Mouse (Mus musculus) kidney, adult 9 months (tissue): Measurements from ENCODE around the gene Srf.
"Not testable (repeated sequence)": the region's sequence is repeated elsewhere in the genome, so short reads cannot be mapped to it uniquely, and the experiment has no call there.

ENCODE experiments used
- DNase-seq: peaks from one replicate; pipeline ENCODE4 v3.0.0; 2022

Srf gene

DNA sequence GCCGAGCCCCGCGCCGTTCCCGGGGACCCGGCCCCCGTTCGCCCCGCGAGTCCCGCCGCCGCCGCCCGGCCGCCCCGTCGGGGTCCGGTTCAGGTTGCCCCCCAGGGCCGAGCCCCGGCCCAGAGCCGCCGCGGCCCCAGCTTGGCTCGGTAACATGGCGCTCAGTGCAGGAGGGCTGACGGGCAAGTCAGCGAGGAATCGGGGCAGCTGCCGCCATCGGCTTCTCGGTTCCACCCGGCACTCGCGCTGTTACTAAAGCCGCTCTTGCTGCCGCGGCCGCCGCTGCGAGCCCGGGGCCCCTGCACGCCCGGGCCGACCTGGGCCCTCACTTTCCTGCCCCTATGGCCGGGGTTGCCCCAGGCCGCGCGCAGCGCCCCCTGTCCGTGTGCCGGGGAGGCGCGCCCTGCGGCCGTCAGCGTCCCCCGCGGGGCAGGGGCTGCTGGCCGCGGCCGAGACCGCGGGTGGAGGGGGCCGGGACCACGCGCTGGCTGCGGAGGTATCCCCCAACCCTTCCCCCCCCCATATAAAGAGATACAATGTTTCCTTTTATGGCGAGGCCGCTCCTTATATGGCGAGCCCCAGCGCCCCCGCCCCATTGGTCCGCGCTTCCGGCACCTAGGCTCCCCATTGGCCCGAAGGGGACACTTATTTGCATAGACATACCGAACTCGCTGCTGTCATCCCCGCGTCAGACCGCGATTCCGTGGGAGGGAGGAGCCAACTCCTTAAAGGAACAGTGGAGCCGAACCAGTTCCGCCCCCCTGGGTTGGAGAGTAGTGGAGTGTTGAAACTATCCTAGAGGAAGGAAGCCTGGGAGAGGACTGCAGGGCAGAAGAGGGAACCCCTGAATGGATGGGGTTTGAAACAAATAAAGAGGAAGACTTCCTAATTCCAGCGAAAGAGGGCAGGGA lies at the start of gene Srf:
Srf (minus strand) TSS at position 503 of the 911 bp plus-strand sequence.
- DNase-seq = peak; percentile 99

DNA sequence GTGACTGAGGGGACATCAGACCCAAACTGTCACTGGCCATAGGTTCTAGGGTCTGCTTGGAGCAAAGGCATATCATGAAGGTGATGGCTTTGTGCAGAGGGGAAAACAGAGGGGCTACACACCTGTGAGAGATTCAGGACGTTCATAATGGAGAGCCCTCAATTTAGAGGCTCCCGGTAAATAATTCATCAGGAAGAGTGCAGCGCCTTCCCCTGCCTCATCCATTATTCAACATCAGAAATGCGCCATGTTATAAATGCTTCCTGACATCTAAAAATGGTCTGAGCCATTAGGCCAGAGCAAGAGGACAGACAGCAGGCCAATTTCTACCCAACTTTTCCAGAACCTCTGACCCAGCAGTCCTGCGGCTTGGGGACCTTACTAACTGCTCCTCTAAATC lies 49.2 kb upstream of the Srf start:
- no peak for DNase-seq

DNA sequence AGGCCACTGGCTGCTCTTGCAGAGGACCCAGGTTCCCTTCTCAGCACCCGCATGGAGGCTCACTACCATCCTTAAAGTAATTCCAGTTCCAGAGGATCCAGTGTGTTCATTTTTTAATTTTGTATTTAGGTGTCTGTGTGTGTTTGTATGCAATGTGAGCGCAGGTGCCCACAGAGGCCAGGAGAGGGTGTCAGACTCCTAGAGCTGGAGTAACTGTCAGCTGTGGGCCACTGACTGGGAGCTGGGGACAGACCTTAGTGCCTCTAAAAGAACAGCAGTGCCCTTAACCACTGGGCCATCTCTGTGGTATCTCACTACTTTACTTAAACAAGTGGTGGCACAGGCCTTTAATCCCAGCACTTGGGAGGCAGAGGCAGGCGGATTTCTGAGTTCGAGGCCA lies 47.3 kb upstream of the Srf start:
- DNase-seq = no peak

DNA sequence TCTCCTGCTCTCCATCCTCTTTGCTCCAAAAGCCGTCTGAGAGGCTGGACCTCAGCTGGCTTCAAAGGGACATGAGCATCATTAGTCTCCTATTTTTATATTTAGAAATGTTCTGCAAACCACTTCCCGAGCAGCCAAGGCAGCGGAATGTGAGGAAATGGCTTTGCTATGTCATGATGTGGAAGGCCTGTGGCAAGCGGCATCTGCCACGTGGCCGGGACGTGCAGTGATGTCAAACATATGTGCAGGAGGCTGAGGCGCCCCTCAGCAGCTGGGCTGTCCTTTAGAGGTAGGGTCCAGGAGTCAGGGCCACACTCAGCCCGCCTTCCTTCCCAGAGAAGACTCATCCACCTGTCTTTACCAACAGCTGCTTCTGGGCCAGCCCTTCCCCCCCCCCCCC lies 46.2 kb upstream of the Srf start:
- peak; percentile 36 for DNase-seq

DNA sequence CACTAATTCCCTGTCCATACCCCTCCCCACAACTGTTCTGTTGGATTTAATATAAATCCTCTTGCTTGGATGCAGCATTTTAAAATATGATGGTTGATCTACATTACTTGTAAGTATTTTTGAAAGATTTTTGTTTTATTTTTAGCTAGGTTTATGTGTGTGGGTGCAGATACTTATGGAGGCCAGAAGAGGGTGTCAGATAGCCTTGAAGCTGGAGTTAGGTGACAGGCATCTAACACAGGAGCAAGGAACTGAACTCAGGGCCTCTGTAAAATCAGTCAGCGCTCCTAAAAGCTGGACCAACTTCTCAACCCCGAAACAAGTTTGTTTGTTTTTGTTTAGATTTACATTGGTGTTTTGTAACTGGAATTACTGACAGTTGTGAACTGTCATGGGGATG lies 44.6 kb upstream of the Srf start:
- no peak for DNase-seq

DNA sequence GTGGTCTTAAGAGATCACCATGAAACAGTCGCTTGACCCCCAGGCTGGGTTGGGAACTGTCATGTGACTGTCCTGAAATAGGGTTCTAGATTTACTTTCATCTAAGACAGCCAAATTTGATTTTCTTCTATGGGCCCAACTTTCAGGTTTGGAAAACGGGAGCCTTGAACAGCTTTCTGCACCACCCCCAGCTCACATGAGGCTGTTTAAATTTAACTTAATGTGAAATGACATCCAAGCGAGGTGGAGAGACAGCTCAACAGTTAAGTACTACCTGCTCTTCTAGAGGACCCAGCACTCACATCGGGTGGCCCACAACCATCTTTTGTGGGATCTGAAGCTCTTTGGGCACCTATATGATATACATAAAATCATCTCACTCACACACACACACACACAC lies 43.0 kb upstream of the Srf start:
- no peak for DNase-seq

DNA sequence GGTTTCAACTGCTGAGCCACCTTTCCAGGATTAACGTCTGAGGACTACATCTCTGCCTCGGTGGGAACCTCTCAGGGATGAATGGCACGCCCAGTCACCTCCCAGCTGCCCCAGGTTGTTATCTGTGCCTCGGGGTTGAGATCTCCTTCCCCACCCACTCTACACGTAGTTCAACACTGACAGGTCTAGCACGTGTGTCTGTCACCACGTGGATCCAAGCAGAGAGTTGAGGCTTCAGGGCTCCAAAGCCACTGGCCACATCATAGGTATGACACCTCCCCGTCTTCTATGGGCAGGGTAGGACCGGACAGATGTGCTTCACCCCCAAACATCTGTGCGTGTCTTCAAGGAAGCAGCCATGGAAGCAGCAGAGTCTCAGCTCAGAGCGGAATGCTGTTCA lies 42.0 kb upstream of the Srf start:
- DNase-seq = no peak

DNA sequence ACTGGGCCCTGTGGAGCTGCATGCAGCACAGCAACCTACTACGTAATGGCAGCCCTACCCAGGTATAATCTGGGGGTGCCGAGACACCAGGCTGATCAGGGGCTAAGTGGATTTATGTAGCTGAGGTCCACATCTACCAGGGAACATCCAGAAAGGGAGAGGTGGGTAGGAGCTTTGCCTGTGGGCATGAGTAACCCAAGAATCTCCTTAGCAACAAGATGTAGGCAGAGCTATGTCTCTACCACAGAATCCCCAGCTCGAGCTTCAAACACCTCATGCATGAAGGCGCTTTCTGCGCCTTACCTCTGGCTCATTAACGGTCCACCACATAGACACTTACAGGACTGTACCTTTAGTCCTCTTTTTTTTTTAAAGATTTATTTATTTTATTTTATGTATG lies 39.4 kb upstream of the Srf start:
- DNase-seq = no peak

DNA sequence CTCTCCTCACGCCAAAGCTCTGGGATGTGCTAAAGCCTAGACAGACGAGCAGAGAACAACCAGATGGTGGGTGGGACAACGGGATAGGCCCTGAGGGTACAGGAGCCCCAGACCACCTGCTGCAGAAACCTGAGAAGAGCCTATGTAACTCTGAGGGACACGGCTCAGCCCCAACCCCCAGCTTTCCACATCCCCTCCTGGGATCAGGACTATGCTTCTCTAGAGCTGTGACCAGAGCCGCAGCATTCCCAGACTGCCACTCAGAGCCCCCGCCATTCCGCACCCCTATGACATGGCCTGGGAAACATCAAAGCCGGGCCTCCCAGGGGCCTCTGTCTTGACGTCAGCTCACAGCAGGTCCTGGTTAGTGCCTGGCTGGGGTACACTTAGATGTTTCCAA lies 38.6 kb upstream of the Srf start:
- no peak for DNase-seq

DNA sequence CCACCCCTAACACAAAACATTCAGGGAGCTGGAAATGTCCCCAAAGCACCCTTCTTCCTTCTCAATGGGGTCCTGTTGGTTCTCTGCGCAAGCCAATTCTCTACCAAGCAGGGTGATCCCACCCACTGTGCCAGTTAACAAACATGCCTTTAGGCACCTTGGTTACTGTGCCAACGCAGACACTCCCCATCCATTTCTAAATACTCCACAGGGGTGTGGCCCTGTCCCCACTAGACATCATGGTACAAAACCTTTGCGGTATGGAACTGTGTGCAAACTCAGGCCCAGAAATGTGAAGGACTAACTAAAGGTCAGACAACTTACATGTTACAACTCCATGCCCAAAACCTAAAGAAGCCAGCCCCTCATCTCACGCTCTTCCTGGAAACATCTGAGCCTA lies 37.1 kb upstream of the Srf start:
- DNase-seq = no peak

DNA sequence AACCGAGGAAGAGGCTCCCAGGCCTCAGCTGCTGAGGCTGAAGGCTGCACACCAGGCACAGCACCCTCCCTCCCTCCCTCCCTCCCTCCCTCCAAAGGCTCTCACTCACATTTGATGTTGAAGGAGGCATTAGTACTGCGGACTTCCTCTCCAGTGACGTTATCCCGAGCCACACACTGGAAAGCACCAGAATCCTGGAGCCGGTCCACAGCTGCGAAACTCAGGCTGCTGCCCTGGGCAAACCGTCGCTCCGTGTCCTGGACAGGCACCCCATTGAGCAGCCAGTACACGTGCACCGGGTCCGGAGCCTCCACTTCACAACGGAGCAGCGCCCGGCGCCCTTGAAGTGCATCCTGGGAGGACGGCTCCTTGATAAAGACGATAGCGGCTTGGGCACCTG lies 35.4 kb upstream of the Srf start:
- DNase-seq = no peak

DNA sequence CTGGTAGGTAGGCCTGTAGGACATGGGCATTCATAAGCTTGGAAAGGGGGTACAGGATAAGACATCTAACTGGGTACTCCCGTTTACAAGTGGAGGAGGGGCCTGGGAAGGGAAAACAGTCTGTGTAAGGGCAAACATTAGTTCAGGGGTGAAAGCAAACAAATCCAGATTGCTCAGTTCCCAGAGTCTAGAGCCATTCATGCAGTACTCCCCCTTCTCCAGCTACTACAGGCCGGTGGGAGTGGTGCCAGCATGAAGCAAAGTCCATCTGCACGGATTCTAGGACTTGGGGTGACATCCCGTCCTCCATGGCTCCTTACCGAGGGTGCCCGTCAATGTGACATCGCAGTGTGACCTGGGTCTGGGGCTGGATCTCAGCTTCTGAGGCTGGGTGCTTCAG lies 34.5 kb upstream of the Srf start:
- DNase-seq = no peak

DNA sequence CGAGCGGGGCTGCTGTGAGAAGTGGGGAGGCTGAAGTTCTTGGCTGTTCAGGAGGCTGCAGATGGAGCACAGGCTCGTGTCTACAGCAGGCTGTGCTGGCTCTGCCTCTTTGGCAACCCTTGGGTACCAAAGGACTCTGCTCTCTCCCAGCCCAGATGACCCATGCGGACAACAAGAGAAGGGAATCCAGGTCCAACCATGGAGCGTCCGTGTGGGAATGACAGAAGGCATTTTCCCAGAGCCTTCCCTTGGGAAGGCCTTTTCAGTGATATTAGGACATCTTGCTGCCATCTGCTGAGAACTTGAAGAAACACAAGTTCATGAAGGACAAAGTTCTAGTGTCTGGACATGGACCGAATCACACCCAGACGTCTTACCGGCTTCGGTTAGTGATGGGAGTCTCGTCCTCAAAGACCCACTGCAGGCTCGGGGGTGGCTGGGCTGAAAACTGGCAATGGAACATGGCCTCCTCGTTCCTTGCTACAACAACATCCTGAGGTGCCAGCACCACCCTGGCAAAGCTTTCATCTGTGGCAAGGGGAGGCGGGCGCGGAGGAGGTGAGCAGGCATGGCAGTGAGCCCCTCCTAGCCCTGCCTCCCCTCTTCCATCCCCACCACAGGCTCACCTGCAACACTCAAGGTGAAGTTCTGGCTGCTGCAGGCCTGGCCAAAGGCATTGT lies 33.8 kb upstream of the Srf start:
- DNase-seq = peak; percentile 26

DNA sequence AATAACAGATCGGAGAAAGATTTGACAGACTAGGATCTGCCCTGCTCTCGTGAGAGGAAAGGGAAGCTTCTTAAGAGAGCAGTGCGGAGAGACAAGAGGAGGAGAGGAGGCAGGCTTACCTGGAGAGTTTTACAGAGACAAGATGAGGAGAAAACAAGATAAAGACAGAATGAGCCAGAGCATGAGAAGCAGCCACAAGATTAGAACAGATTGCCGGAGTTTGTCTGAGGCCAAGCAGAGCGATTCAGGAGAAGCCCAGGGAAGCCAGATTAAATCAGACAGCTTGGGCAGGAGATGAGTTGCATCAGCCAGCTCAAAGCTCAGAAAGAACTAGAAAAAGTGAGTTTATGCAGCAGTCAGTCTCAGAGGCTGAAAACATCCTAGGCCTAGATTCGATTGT lies 32.9 kb upstream of the Srf start:
- DNase-seq = no peak

DNA sequence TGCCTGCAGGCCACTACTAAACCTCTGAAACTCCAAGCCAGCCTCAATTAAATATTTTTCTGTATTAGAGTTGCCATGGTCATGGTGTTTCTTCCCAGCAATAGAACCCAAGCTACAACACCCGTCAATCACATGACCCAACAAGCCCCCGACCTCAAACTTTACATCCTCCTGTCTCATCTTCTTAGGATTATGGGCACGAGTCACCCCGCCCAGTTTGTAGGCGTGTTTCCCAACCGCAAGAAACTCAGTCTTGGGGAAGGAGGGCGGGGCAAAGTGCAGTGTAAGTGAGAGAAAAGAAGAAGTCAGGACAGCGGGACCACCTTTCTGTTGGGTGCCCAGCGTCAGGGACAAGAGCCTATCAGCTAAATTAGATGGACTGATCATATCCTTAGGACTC lies 32.2 kb upstream of the Srf start:
- DNase-seq = no peak

DNA sequence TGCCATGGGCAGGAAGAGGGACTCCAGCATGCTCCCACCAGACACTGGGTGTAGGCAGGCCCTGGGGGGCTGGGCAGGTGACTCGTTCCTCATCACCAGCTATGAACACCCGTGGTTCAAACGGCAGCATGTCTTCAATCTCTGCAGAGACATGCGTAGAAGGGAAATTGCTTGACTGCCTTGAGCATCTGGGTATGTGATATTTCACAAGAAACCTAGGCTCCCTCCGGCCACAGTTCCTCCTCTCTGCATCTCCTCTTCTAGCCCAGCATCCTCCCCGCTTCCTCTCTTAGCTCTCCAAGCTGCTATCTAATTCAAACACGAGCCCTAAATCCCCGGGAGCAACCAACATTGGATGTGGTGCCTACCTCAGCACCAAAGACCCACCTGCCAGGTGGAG lies 30.4 kb upstream of the Srf start:
- DNase-seq = no peak

DNA sequence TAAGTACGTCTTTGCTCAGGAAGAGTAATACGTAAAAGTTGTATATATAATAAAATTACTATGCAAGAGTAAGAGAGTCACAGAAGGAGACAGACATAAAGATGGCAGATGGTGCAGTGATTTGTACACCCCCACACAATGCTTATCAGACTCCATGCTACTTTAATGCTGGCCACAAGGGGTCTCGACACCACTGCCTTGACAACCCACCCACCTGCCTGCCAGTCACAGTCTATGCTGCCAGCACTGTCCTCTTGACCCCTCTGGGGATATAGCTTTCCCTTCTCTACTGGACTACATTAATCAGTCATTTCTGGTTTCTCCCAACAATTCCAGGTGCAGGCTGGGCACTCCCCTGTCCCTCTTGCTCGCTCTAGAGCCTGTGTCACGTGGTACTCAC lies 22.7 kb upstream of the Srf start:
- DNase-seq = no peak

DNA sequence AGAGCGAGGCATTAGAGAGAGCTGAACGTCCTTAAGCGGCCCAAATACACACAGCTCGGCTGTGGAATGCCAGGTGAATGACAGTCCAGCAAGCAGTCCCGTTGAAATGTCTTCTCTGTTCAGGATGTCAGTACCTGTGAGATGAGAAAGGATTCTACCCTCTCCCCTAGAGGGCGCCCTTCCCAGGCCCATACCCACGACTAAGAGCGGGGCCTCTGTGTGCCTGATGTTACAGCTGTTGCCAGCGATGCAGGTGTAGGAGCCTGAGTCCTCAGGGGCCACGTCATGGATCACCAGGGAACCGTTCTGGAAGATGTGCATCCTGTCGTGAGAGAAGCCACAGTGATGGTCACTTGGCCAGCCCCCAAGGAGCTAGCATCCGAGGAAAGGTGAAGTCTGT lies 20.1 kb upstream of the Srf start:
- DNase-seq = peak; percentile 44

DNA sequence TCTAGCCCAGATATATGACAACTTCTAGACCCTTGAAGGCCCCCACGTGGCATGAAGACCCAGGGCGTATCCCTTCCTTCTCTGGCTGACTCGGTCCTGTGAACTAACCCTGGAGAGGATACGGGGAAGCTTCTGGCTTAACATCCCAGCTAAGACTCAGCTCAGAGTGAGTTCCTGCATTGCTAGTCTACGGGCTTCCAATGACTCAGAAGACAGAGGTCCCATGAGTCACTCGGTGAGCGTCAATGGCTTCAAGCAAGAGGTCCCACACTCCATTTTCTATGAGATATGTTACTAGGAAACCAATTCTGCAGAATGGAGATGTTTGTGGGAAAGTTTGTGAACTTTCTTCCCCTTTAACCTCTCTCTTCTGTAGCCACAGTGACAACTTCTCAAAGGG lies 18.6 kb upstream of the Srf start:
- DNase-seq = no peak

DNA sequence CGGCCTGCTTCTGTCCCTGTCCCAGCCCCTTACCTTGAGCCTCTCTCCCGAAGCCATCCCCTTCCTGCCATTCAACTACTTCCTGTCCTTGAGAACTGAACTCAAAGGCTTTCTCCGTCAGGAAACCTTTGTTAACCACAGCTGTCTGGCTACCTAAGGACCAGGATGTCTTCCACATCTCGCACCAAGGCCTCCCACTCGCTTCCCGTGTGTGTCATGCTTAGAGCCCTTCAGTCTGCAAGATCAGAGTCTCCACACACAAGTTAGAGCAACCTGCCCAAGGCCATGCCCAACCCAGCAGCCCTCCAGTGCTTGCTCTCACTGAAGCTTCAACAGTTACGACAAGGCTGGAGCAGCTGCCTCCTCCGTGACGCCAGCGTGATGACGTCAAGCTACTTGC lies 15.0 kb upstream of the Srf start:
- DNase-seq = no peak

DNA sequence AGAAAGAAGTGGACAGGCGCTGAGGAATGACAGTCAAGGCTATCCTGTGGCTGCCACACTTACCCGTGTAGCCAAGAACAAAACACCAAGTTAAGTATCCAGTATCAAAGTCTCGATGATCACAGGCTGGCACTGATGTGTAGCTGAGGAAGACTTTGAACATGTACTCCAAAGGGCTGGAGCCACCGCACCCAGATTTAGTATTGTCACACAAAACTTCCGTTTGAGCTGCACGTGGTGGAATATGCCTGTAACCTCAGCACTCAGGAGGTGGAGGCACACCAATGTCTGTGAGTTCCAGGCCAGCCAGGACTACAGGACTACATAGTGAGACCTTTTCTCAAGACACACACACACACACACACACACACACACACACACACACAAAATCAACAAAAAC lies 3.2 kb upstream of the Srf start:
- no peak for DNase-seq

DNA sequence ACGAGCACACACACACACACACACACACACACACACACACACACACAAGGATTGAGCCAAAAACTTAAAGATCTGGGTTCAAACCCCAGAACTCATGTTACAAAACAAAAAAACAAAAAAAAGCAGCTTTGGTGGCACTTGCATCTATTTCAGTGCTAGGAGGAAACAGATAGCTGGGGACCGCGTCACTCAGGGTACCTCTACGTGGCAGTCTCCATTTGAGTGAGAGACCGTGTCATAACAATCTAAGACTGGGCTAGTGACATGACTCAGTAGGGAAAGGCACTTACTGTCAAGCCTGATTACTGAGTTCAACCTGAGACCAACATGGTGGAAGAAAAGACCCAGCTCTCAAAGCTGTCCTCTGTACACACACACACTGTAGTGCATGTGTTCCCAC lies 2.2 kb upstream of the Srf start:
- DNase-seq = no peak

DNA sequence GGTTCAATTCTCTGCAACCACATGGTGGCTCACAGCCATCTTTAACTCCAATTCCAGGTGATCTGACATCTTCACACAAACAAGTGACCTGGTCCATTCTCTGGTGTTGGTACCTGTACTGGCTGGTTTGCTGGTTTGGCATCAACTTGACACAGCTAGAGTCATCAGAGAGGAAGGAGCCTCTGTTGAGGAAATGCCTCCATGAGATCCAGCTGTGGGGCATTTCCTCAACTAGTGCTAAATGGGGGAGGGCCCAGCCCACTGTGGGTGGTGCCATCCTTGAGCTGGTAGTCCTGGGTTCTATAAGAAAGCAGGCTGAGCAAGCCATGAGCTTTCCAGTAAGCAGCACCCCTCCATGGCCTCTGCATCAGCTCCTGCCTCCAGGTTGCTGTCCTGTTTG lies 1.3 kb upstream of the Srf start:
- DNase-seq = not testable (repeated sequence)

DNA sequence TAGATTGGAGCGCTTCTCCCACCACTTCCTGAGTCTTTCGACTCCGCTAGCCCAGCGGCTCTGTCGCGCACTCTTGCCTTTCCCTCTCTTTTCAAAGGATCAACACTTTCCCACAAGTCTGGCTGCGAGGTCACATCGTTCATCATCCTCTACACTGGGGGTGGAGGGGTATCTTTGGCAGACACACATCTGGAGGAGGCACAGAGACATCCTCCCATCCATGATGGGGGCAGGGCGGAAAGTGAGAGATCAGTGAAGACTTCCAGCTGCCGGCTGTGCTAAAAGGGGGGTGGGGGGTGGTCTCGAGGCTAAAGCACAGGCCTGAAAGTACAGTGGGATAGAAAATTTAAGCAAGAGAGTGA lies 590 bp upstream of the Srf start:
- no peak for DNase-seq
